Mouse (Mus musculus): ENCODE measurements at regions not wholly inside any gene's neighbourhood (a gene's known extent, or its start where the extent isn't known, plus 50 kb on each side); places are given as distances from the start of the nearest gene placed in this dataset.

DNA sequence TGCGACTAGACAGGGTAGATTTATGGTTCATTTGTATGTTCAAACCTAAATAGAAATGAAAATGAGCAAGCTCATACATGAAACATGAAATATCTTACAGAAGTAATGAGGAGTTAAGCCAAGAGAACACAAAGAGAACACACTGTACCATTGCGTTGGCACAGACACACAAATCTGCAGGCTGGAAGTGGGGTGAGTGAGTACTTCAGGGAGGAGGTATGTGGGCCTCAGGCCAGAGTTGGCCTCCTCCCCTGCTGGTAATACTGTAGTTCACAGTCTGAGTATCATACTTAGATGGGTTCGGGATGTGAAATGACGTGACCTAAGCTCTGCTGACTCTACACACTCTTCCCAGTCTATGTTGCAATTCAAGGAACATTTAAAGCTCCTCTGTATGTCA is 624.1 kb downstream of the Rnf144a start:
- in situ Hi-C loops (cut with MboI, MseI) = no loop called here

GRCm38 (mm10) chr12:25785646-25786606 is 629.1 kb downstream of the Rnf144a start:
- in situ Hi-C loops (cut with MboI, MseI) = loop anchor here (10.0 kb wide), 2 partner anchors 701 to 849 kb away; no protein-coding TSS in a partner anchor

- in situ Hi-C loops (cut with MboI, MseI) = loop anchor here (10.0 kb wide), 2 partner anchors 700 to 850 kb away; no protein-coding TSS in a partner anchor
Observed at GRCm38 (mm10) chr12:25784401-25784800, 630.7 kb downstream of the Rnf144a start.

GRCm38 (mm10) chr12:25782972-25783717 is 631.9 kb downstream of the Rnf144a start:
- in situ Hi-C loops (cut with MboI, MseI) = loop anchor here (10.0 kb wide), 2 partner anchors 698 to 852 kb away; no protein-coding TSS in a partner anchor

GRCm38 (mm10) chr12:25771856-25772255 is 643.2 kb downstream of the Rnf144a start:
- in situ Hi-C loops (cut with MboI, MseI) = no loop called here

DNA sequence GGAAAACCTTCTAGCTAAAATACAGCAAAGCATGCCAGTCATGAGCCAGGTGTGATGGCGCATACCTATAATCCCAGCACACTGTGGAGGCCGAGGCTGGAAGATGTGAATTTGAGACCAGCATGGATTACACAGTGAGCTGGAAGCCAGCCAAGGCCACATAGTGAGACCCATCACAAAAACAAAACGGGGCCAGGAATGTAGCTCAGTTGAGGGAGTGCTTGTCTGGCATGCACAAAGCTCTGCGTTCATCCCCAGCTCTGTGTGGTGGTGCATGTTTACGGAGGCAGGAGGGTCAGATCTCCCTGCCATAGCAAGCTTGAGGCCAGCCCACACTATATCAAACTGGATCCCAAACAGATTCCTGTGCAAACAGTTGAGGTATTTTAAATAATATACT is 646.4 kb downstream of the Rnf144a start:
- in situ Hi-C loops (cut with MboI, MseI) = no loop called here

DNA sequence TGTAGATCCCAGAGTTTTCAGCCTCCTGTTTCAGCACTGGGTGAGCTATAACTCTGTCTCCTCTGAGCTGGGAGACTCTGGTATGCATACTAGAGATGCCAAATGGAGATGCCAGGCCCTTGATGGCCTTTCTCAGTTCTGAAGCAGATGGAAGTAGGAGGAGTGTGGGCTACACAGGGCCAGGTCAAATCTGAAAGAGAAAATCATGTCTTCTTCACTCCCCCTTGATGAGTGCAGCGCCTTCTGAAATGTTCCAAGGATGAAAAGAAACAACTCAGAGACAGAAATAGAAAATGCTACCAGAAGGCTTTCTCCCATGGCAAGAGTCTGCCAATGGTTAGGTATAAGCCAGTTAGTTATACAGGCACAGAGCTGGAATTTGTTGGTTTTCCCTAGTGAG is 652.0 kb downstream of the Rnf144a start:
- in situ Hi-C loops (cut with MboI, MseI) = no loop called here

DNA sequence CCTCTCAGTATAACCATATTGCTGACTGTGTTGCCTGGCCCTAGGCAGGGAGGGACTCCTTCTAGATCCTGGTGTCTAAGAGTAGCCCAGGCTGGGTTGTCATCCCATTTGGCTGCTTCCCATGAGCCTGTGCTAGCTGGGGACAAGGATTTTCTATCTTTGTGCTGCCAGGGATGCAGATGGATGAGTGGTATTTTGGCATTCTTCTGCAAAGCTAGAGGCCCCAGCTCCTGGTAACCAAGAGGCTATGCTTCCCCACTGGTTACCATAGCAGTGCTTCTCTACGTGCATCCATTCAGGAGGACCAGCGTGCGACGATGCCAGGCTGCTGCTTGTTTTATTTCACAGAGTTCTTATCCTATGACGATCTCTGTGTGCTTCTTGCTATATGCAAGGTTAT is 658.0 kb downstream of the Rnf144a start:
- in situ Hi-C loops (cut with MboI, MseI) = no loop called here

DNA sequence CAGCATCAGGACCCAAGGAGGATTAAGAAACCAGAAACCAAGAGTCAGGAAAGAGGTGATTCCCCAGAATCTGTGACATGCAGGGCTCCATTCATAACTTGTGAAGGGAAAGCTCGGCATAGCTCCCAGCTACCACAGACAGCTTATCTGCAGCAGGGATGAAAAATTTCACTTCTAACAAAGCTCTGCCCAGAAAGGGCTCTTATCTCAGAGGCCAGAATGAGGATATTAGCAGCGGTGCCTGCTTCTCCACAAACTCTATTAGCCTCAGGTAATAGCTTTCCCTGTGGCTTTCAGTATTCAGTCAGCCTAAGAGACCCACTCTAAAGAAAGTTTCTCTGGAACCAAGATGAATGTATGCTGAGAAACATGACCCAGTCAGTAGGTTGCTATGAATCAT is 636.9 kb upstream of the Id2 start:
- in situ Hi-C loops (cut with MboI, MseI) = no loop called here

GRCm38 (mm10) chr12:25725774-25726173 is 628.8 kb upstream of the Id2 start:
- in situ Hi-C loops (cut with MboI, MseI) = no loop called here

- in situ Hi-C loops (cut with MboI, MseI) = no loop called here
Observed at GRCm38 (mm10) chr12:25711186-25711585, 614.2 kb upstream of the Id2 start.

- in situ Hi-C loops (cut with MboI, MseI) = loop anchor here (10.0 kb wide), 1 partner anchor 608 kb away; the partner anchor contains the start of gene Id2
Observed at GRCm38 (mm10) chr12:25703023-25703400, 606.1 kb upstream of the Id2 start.

- in situ Hi-C loops (cut with MboI, MseI) = loop anchor here (10.0 kb wide), 1 partner anchor 608 kb away; the partner anchor contains the start of gene Id2
Observed at GRCm38 (mm10) chr12:25702176-25703022, 605.5 kb upstream of the Id2 start.

DNA sequence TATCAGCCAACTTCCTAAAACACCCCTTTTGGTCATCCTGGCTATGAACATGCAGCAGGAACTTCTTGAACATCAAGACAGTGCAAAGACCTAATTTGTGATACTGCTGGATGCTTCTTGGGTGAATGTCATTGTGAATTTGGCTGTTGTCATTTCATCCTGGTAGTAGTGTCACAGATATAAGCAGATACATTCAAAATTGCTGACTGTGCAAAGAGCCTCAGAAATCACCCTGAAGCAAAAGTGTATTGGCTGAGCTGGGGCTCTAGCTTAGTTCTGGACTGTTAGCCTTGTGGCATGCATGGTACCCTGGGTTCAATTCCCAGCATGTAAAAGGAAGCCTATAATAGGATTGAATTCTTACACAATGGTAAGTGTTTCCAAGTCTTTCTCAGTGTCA is 590.1 kb upstream of the Id2 start:
- in situ Hi-C loops (cut with MboI, MseI) = no loop called here

DNA sequence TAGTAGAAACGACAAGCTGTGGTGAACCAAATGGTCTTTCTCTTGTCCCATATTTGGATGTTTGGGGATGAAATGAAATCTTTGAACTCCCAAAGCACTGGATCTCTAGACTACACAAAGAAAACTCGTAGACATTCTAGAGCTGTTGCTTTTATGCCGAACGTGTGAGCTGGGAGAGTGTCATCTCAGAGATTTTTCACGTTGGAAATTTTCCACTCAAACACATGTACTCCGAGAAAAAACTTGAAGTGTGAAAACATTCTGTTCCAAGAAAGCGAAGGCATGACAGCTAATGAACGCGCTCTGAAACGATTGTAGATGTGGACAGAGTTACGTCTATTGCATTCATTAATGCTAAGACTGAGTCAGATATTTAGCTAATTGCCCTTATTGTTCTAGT is 579.7 kb upstream of the Id2 start:
- in situ Hi-C loops (cut with MboI, MseI) = no loop called here

DNA sequence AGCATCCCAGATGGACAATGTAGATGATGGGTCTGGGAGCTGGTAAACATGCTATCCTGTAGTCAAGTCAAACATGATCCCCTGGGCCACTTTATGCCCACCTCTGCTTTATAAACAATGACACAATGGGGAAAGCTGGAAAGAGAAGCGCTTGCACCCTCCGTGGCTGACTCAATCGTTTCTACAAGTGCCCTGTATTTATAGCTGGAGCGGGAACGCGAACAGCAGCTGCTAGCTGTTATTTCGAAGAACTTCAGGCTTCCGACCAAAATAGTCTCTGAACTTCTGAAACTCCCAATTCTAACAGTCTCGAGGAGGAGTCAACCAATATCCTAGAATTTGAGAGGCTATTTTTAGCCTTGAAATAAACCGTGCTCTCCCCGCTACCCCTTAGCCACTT is 571.4 kb upstream of the Id2 start:
- in situ Hi-C loops (cut with MboI, MseI) = no loop called here

DNA sequence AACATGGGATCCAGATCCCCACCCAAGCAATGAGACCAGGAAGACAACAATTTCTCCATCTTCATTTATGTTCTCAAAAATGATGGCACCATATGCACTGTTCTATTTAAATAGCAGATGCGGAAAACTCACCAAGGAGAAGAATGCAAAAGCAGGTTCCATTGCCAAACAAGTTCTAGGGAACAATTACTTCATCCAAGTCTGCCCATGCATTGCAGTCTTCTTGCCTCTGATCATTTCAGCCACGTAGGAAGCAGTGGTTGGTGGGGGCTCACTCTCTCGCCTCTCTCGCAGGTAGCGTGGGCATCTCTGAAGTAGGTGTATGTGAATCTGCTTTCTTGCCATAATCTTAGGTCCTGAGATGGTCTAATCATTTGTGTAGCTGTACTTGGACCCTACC is 557.5 kb upstream of the Id2 start:
- in situ Hi-C loops (cut with MboI, MseI) = no loop called here

- in situ Hi-C loops (cut with MboI, MseI) = no loop called here
Observed at GRCm38 (mm10) chr12:25650237-25650636, 553.3 kb upstream of the Id2 start.

DNA sequence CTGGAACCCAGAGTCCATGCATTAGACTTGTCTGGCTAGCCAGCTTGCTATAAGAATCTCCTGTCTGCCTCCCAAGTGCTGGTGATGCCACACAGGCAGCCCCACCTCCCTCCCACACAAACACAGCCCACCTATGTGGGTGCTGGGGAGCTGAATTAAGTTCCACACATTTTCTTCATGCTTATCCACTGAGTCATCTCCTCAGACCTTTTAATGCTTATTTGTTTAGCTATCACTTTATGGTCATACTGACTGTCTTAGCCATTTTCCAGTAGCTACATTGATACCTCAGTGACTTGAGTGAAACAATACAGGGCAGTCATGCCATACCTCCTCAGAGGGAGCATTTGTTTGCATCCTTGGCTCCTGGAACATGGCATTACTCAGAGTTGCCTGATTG is 531.1 kb upstream of the Id2 start:
- in situ Hi-C loops (cut with MboI, MseI) = no loop called here

DNA sequence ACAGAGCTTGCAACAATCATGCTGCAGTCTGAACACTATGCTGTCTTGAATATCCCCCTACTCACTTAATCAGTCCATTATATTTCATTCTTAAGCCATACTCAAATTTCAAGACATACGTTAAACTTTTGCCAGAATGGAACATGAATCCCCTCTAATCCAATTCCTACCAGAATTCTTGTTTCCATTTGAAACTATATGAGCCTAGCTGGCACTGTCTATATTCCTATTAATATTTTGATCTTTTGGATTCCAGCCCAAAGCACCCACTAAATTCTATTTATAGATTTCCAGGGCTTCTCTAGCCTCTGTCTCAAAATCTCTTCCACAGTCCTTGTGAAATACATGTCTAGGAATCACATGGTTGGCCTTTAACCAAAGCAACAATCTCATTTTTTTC is 528.9 kb upstream of the Id2 start:
- in situ Hi-C loops (cut with MboI, MseI) = no loop called here

GRCm38 (mm10) chr12:25623449-25623848 is 526.5 kb upstream of the Id2 start:
- in situ Hi-C loops (cut with MboI, MseI) = no loop called here

DNA sequence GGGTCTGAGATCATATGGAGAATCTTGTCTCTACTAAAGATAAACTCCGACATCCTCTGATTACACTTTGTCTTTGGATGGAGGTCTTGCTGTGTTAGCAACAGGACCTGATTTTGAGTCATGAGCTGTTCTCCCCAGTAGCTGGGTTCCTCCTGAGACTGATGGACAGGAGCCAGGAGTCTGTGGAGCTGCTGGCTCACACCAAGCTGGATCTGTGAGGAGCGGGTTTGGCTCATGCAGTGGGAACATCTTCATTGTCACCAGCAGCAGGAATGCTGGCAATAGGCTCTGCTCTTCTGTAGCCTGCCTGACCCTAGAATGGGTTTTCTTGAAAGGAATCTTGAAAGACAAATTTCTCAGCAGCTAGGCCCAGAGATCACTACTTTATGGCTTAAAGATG is 524.2 kb upstream of the Id2 start:
- in situ Hi-C loops (cut with MboI, MseI) = no loop called here

Data from T-helper 1 cell (primary cell).